Mouse (Mus musculus) frontal cortex, postnatal 36 days (tissue): ENCODE measurements at regions not wholly inside any gene's neighbourhood (a gene's known extent, or its start where the extent isn't known, plus 50 kb on each side); places are given as distances from the start of the nearest gene placed in this dataset.
A peak's percentile ranks its signal among the peaks of the same experiment; 100 is the strongest.

Source experiments
- DNase-seq, 2 experiments: peaks; one replicate each; pipeline ENCODE4 v3.0.0; 2022; ENCODE audit warnings: low spot score in 2 of 2

- DNase-seq, result peak; percentile 32 to 39
Measured at GRCm38 (mm10) chr17:47225306-47226269, 143.1 kb upstream of the Mrps10 start.

- no peak for DNase-seq
Measured at GRCm38 (mm10) chr17:47221068-47221796, 147.5 kb upstream of the Mrps10 start.

- DNase-seq, result no peak
Measured at GRCm38 (mm10) chr17:47219846-47220245, 148.8 kb upstream of the Mrps10 start.

GRCm38 (mm10) chr17:47216490-47216889 lies 152.2 kb upstream of the Mrps10 start:
- DNase-seq, result no peak

GRCm38 (mm10) chr17:47215841-47216240 lies 152.8 kb upstream of the Mrps10 start:
- DNase-seq, result no peak

- no peak for DNase-seq
Measured at GRCm38 (mm10) chr17:47214111-47214510, 154.6 kb upstream of the Mrps10 start.

- DNase-seq, result no peak
Measured at GRCm38 (mm10) chr17:47210441-47211196, 158.1 kb upstream of the Mrps10 start.

GRCm38 (mm10) chr17:47208886-47209585 lies 159.7 kb upstream of the Mrps10 start:
- no peak for DNase-seq

- no peak for DNase-seq
Measured at GRCm38 (mm10) chr17:47207471-47207870, 161.2 kb upstream of the Mrps10 start.

- DNase-seq, result no peak
Measured at GRCm38 (mm10) chr17:47204470-47205162, 164.1 kb upstream of the Mrps10 start.

- peak; percentile 67 to 70 for DNase-seq
Measured at GRCm38 (mm10) chr17:47199206-47199605, 169.5 kb upstream of the Mrps10 start.

GRCm38 (mm10) chr17:47197957-47198356 lies 170.7 kb upstream of the Mrps10 start:
- no peak for DNase-seq

GRCm38 (mm10) chr17:47196992-47197391 lies 171.7 kb upstream of the Mrps10 start:
- no peak for DNase-seq

GRCm38 (mm10) chr17:47195981-47196380 lies 172.7 kb upstream of the Mrps10 start:
- DNase-seq, result no peak

GRCm38 (mm10) chr17:47194463-47195012 lies 174.1 kb upstream of the Mrps10 start:
- DNase-seq, result no peak

- DNase-seq, result no peak
Measured at GRCm38 (mm10) chr17:47191416-47191815, 177.3 kb upstream of the Mrps10 start.

GRCm38 (mm10) chr17:47189770-47190169 lies 178.9 kb upstream of the Mrps10 start:
- DNase-seq, result no peak

GRCm38 (mm10) chr17:47184148-47184547 lies 173.8 kb upstream of the Ubr2 start:
- DNase-seq, result no peak

- DNase-seq, result no peak
Measured at GRCm38 (mm10) chr17:47182118-47182517, 171.8 kb upstream of the Ubr2 start.

- no peak for DNase-seq
Measured at GRCm38 (mm10) chr17:47179410-47179809, 169.1 kb upstream of the Ubr2 start.
